Mouse (Mus musculus) liver, adult 2 months (tissue): ENCODE data around the gene Entpd5. TPM values are rescaled to one million over a fixed set of nuclear protein-coding genes. Genes with fewer than 3 reads are reported as not detected.

Experiments
- DNase-seq: peaks from one replicate; pipeline ENCODE4 v3.0.0-alpha.2; 2011; ENCODE audit warnings: low read depth, low spot score; ENCODE audit errors: extremely low read depth
- H3K27ac ChIP-seq: fragments of 200-500 bp; replicated peaks from 2 replicates; pipeline ENCODE4 v1.5.1; 2012; ENCODE audit warnings: low read depth, mild to moderate bottlenecking, control low read depth, inconsistent platforms, low read length; ENCODE audit not compliant: insufficient read depth
- H3K27me3 ChIP-seq: fragments of 200-500 bp; 2 replicates; pipeline ENCODE4 v1.6.1; 2012; ENCODE audit warnings: mild to moderate bottlenecking, moderate library complexity, low read length, inconsistent platforms; ENCODE audit not compliant: control insufficient read depth, insufficient read depth
- H3K36me3 ChIP-seq: fragments of 200-500 bp; 2 replicates; pipeline ENCODE4 v1.6.1; 2012; ENCODE audit warnings: low read length, inconsistent platforms; ENCODE audit not compliant: control insufficient read depth, insufficient read depth
- H3K4me1 ChIP-seq: fragments of 200-500 bp; 2 replicates; pipeline ENCODE4 v1.6.1; 2011; ENCODE audit warnings: low read length; ENCODE audit not compliant: control insufficient read depth, insufficient read depth
- H3K4me3 ChIP-seq: fragments of 200-500 bp; 2 replicates; pipeline ENCODE4 v1.5.1; 2011; ENCODE audit warnings: low read depth, mild to moderate bottlenecking, control low read depth, low read length, moderate library complexity; ENCODE audit not compliant: insufficient read depth
- H3K79me2 ChIP-seq: fragments of 200-500 bp; 2 replicates; pipeline ENCODE4 v1.6.1; 2012; ENCODE audit warnings: inconsistent platforms, mild to moderate bottlenecking, low read length, moderate library complexity; ENCODE audit not compliant: control insufficient read depth, insufficient read depth
- H3K9ac ChIP-seq: fragments of 200-500 bp; 2 replicates; pipeline ENCODE4 v1.6.1; 2012; ENCODE audit warnings: low read depth, mild to moderate bottlenecking, control low read depth, inconsistent platforms, low read length
- CTCF ChIP-seq: fragments of 200-500 bp; IDR thresholded peaks from 2 replicates; pipeline ENCODE4 v1.5.1; 2011; ENCODE audit warnings: low read depth, low read length, control low read depth
- POLR2A ChIP-seq: fragments of 200-500 bp; IDR thresholded peaks from 2 replicates; pipeline ENCODE4 v1.6.1; 2011; ENCODE audit warnings: low read length, control low read depth; ENCODE audit not compliant: insufficient read depth; ENCODE audit errors: extremely low read depth
- WGBS: fragments of 180-500 bp; shearing (Covaris S2); methylation state at CpG from one replicate; pipeline ENCODE4 v1.1.7; 2018; 5-methylcytosine and 5-hydroxymethylcytosine counted together
- polyA plus RNA-seq: library from polyadenylated mRNA; depleted of rRNA; stranded (reverse); fragments of >200 nt; gene quantifications from 2 replicates; pipeline ENCODE4 v1.2.3, GENCODE M21; 2012; rRNA removed
- total RNA-seq: library from RNA; depleted of rRNA; stranded (reverse); fragments of >200 nt; gene quantifications from 2 replicates; pipeline ENCODE4 v1.2.3, GENCODE M21; 2014; rRNA removed

Gene Entpd5
- 157 and 161 TPM in 2 replicates for total RNA-seq
- 52.6 and 62.7 TPM in 2 replicates for polyA plus RNA-seq

GRCm38 (mm10) chr12:84408819-84409507, at the start of gene Entpd5, which contains the start of gene Bbof1:
Entpd5 (minus strand) TSS chr12:84409029.
Bbof1 (plus strand) TSS chr12:84409071.
- peak; percentile 56 for DNase-seq
- 2% methylated on average over 62 of the region's 63 CpGs for WGBS
- H3K27me3 ChIP-seq: no peaks in the 10 kb centered on the region
- peak within 1 kb of the TSS; percentile 66 for H3K27ac ChIP-seq
- no peaks in the 10 kb centered on the region for H3K36me3 ChIP-seq
- H3K4me3 ChIP-seq: peak within 1 kb of the TSS; percentile 87
- TF ChIP-seq POLR2A (peak; percentile 49; the same call in 1 of the 2 replicates), CTCF (no peak)
- H3K79me2 ChIP-seq: peaks cover 2% of the 10 kb centered on the region; the same call in 1 of the 2 replicates
- H3K9ac ChIP-seq: peak within 1 kb of the TSS; percentile 87
- H3K4me1 ChIP-seq: peaks cover 4% of the 10 kb centered on the region; the same call in 1 of the 2 replicates

GRCm38 (mm10) chr12:84456911-84457310, 48.1 kb upstream of the Entpd5 start:
- Histone ChIP-seq H3K4me3 (no peak overlapping the region), H3K27ac (no peak overlapping the region), H3K9ac (no peak overlapping the region), H3K4me1 (peaks cover 7% of the 10 kb centered on the region), H3K27me3 (no peaks in the 10 kb centered on the region), H3K36me3 (peaks cover 39% of the 10 kb centered on the region), H3K79me2 (peaks cover 8% of the 10 kb centered on the region; the same call in 1 of the 2 replicates)
- 95% methylated on average over 3 of the region's 3 CpGs for WGBS
- no peak for DNase-seq
- TF ChIP-seq CTCF (no peak), POLR2A (no peak)

GRCm38 (mm10) chr12:84451801-84452200, 43.0 kb upstream of the Entpd5 start:
- Histone ChIP-seq H3K4me1 (peaks cover 10% of the 10 kb centered on the region), H3K4me3 (peak overlapping the region; percentile 60), H3K27ac (peak overlapping the region; percentile 75), H3K36me3 (peaks cover 1% of the 10 kb centered on the region; the same call in 1 of the 2 replicates), H3K27me3 (no peaks in the 10 kb centered on the region), H3K79me2 (peaks cover 10% of the 10 kb centered on the region; the same call in 1 of the 2 replicates), H3K9ac (peak overlapping the region; percentile 49)
- peak; percentile 53 for DNase-seq
- TF ChIP-seq CTCF: no peak
- WGBS: under 1% methylated on average over 11 of the region's 11 CpGs

GRCm38 (mm10) chr12:84450718-84451646, 42.2 kb upstream of the Entpd5 start, which contains the start of the genes Aldh6a1 and Lin52:
Aldh6a1 (minus strand) TSS chr12:84451004.
Lin52 (plus strand) TSS chr12:84451422.
- TF ChIP-seq CTCF (no peak), POLR2A (peak; percentile 99)
- no peaks in the 10 kb centered on the region for H3K27me3 ChIP-seq
- peak within 1 kb of the TSS; percentile 97 for H3K27ac ChIP-seq
- peaks cover 8% of the 10 kb centered on the region for H3K4me1 ChIP-seq
- H3K4me3 ChIP-seq: peak within 1 kb of the TSS; percentile 68
- no peaks in the 10 kb centered on the region for H3K36me3 ChIP-seq
- WGBS: under 1% methylated on average over 49 of the region's 49 CpGs
- peak; percentile 100 for DNase-seq
- H3K9ac ChIP-seq: peak within 1 kb of the TSS; percentile 88
- peaks cover 10% of the 10 kb centered on the region; the same call in 1 of the 2 replicates for H3K79me2 ChIP-seq

GRCm38 (mm10) chr12:84450351-84450717, 41.5 kb upstream of the Entpd5 start:
- Histone ChIP-seq H3K9ac (peak overlapping the region; percentile 88), H3K4me1 (peaks cover 8% of the 10 kb centered on the region), H3K27me3 (no peaks in the 10 kb centered on the region), H3K27ac (peak overlapping the region; percentile 97), H3K79me2 (peaks cover 10% of the 10 kb centered on the region; the same call in 1 of the 2 replicates), H3K4me3 (peak overlapping the region; percentile 68), H3K36me3 (no peaks in the 10 kb centered on the region)
- TF ChIP-seq POLR2A (no peak), CTCF (no peak)
- WGBS: under 1% methylated on average over 6 of the region's 6 CpGs
- peak; percentile 91 for DNase-seq
